9 mouse cellular contexts compared by ENCODE assay signal in genomic region chr10:13916645-13917342, GRCm38 (mm10). TPM values are rescaled to one million over a fixed set of nuclear protein-coding genes. Genes with fewer than 3 reads are reported as not detected.
DNase-seq lines count a peak whose midpoint lies in the region; ATAC-seq lines count a peak whose summit lies in the region.
"Had no signal": no experiment of that assay in that cellular context is flagged by ENCODE, and none has a peak within 500 bp of the region (broad histone marks: within the 10 kb centered on the region; RNA-seq: fewer than 3 reads in every experiment).

No protein-coding gene starts in this region.

- no peak overlapping the region for H3K27ac ChIP-seq in intestine, embryonic 16.5 days (ENCODE audit: low read length)
- H3K27ac ChIP-seq in stomach, embryonic 16.5 days (ENCODE audit: low read length) = 0 out of 2 replicates have a peak overlapping the region, but pooled peaks have one; percentile 47

- no peak overlapping the region for H3K9ac ChIP-seq in intestine, embryonic 16.5 days (ENCODE audit: low read depth, low read length)
- H3K9ac ChIP-seq in stomach, embryonic 16.5 days (ENCODE audit: low read length) = no peak overlapping the region

- 41% methylated on average over 12 of the region's 12 CpGs for WGBS in intestine, embryonic 16.5 days
- WGBS in stomach, embryonic 16.5 days = 43% methylated on average over 12 of the region's 12 CpGs

- no peaks in the 10 kb centered on the region for H3K9me3 ChIP-seq in intestine, embryonic 16.5 days (ENCODE audit: control insufficient read depth, low read length)
- no peaks in the 10 kb centered on the region for H3K9me3 ChIP-seq in stomach, embryonic 16.5 days (replicated peaks; ENCODE audit: control insufficient read depth, low read length)
- H3K9me3 ChIP-seq: G1E had no signal

- intact Hi-C loops in gastrocnemius, postnatal 36 days (cut with DNase I) = loop anchor here (10.0 kb wide), 1 partner anchor 408 kb away; no protein-coding TSS in a partner anchor

- no peaks in the 10 kb centered on the region for H3K4me1 ChIP-seq in intestine, embryonic 16.5 days (ENCODE audit: control insufficient read depth, insufficient read depth, low read length)
- H3K4me1 ChIP-seq in stomach, embryonic 16.5 days (ENCODE audit: control insufficient read depth, insufficient read depth, low read length) = peaks cover 10% of the 10 kb centered on the region; the same call in 1 of the 2 replicates

- H3K27me3 ChIP-seq in intestine, embryonic 16.5 days (replicated peaks; ENCODE audit: control insufficient read depth, insufficient read depth, low read length) = no peaks in the 10 kb centered on the region
- H3K27me3 ChIP-seq in stomach, embryonic 16.5 days (ENCODE audit: control insufficient read depth, insufficient read depth, low read length) = no peaks in the 10 kb centered on the region

- no peak overlapping the region for H3K4me2 ChIP-seq in intestine, embryonic 16.5 days (ENCODE audit: low read depth, low read length)
- peak overlapping the region; percentile 32; the same call in 1 of the 2 replicates for H3K4me2 ChIP-seq in stomach, embryonic 16.5 days (ENCODE audit: low read depth, low read length)

- ATAC-seq in intestine, embryonic 16.5 days = peak; percentile 70
- ATAC-seq in stomach, embryonic 16.5 days (ENCODE audit: insufficient read depth, low FRiP score) = peak; percentile 82

- no peaks in the 10 kb centered on the region for H3K36me3 ChIP-seq in intestine, embryonic 16.5 days (ENCODE audit: control insufficient read depth, insufficient read depth, low read length)
- H3K36me3 ChIP-seq in stomach, embryonic 16.5 days (ENCODE audit: control insufficient read depth, insufficient read depth, low read length) = no peaks in the 10 kb centered on the region
- H3K36me3 ChIP-seq: G1E had no signal

- DNase-seq in layer of hippocampus, adult 11-12 months (ENCODE audit: low spot score) = peak; percentile 55
- DNase-seq in layer of hippocampus, adult 9-10 months (ENCODE audit: low spot score) = no peak
- DNase-seq in cerebellum, postnatal 4 days (ENCODE audit: low spot score in 2 of 2) = peak; percentile 32 to 66
- peak; percentile 17 to 49 for DNase-seq in gastrocnemius, postnatal 36 days
- peak; percentile 39 for DNase-seq in lung, postnatal 36 days
- DNase-seq in spleen, postnatal 36 days (ENCODE audit: low spot score in 2 of 2) = no peak

- no peak overlapping the region for H3K4me3 ChIP-seq in intestine, embryonic 16.5 days (ENCODE audit: low read length)
- no peak overlapping the region for H3K4me3 ChIP-seq in stomach, embryonic 16.5 days (replicated peaks; ENCODE audit: low read length)

RNA-seq across cellular contexts. Expression of gene Aig1, which starts 48.0 kb away (rescaled TPM):
- 10 to 100 TPM; 17.8 to 20.3 TPM for total RNA-seq in gastrocnemius, postnatal 36 days (2021)
- 97.1 and 107 TPM in 2 replicates for polyA plus RNA-seq in intestine, embryonic 16.5 days (2015; fragmentation: Nextera tagmentation; extraction: Ambion mirVana)
- 39.4 and 42.1 TPM in 2 replicates for polyA plus RNA-seq in stomach, embryonic 16.5 days (2015; fragmentation: Nextera tagmentation; extraction: Ambion mirVana)
- polyA plus RNA-seq: G1E had no signal

RNA-seq across cellular contexts. Expression of gene Hivep2, which starts 49.1 kb away (rescaled TPM):
- 10 to 100 TPM; 43.4 to 46.6 TPM for total RNA-seq in gastrocnemius, postnatal 36 days (2021)
- polyA plus RNA-seq in intestine, embryonic 16.5 days (2015; fragmentation: Nextera tagmentation; extraction: Ambion mirVana) = 3.4 and 3.6 TPM in 2 replicates
- 5.6 and 6.2 TPM in 2 replicates for polyA plus RNA-seq in stomach, embryonic 16.5 days (2015; fragmentation: Nextera tagmentation; extraction: Ambion mirVana)
- polyA plus RNA-seq: G1E had no signal

Comparison
In these comparisons a context has a peak if more than half of its experiments do, and no peak if none do; other contexts are left out.
1. DNase-seq: peak in layer of hippocampus, adult 11-12 months (single experiment), cerebellum, postnatal 4 days (2 of 2), gastrocnemius, postnatal 36 days (2 of 2) and lung, postnatal 36 days (single experiment); none in layer of hippocampus, adult 9-10 months (single experiment) and spleen, postnatal 36 days (0 of 2).